Mouse (Mus musculus) cortical plate, adult 2 months (tissue): ENCODE measurements at regions not wholly inside any gene's neighbourhood (a gene's known extent, or its start where the extent isn't known, plus 50 kb on each side); places are given as distances from the start of the nearest gene placed in this dataset.

Experiments used
- CTCF ChIP-seq: fragments of 200-500 bp; IDR thresholded peaks from 2 replicates; pipeline ENCODE4 v1.5.1; 2011; ENCODE audit warnings: mild to moderate bottlenecking, control low read depth, low read length; ENCODE audit not compliant: insufficient read depth; ENCODE audit errors: extremely low read depth
- POLR2A ChIP-seq: fragments of 200-500 bp; IDR thresholded peaks from 2 replicates; pipeline ENCODE4 v1.6.1; 2011; ENCODE audit warnings: mild to moderate bottlenecking, low read length, control low read depth; ENCODE audit not compliant: insufficient read depth; ENCODE audit errors: extremely low read depth

GRCm38 (mm10) chr12:15552210-15552609 lies 264.5 kb downstream of the Trib2 start:
- TF ChIP-seq CTCF: no peak
- TF ChIP-seq POLR2A: no peak
